Mouse (Mus musculus) liver, embryonic 15.5 days (tissue): ENCODE results near the gene Tmem235. TPM values are rescaled to one million over a fixed set of nuclear protein-coding genes. Genes with fewer than 3 reads are reported as not detected.

Experiments
- polyA plus RNA-seq: library from polyadenylated mRNA; unstranded; fragments of >200 nt; fragmentation: Nextera tagmentation; extraction: Ambion mirVana; gene quantifications from 2 replicates; pipeline ENCODE4 v1.2.1, GENCODE M21; 2015

Gene Tmem235
- polyA plus RNA-seq, 1 experiment from 2014 or later, result not detected

Other genes with a start within 250 kb of the Tmem235 start
- gene Tnrc6c, start 206.5 kb upstream of the Tmem235 start, polyA plus RNA-seq, result 2.4 and 3.0 TPM in 2 replicates
- gene Tmc8, start 78.7 kb upstream of the Tmem235 start, polyA plus RNA-seq, result 15.0 and 20.4 TPM in 2 replicates
- 51.0 and 57.8 TPM in 2 replicates for gene Tmc6, start 78.6 kb upstream of the Tmem235 start, polyA plus RNA-seq
- 90.0 and 95.8 TPM in 2 replicates for gene 6030468B19Rik, start 63.1 kb upstream of the Tmem235 start, polyA plus RNA-seq
- 0.28 and 0.45 TPM in 2 replicates for gene Gm20708, start 51.1 kb upstream of the Tmem235 start, polyA plus RNA-seq
- gene Syngr2, start 51.1 kb upstream of the Tmem235 start, polyA plus RNA-seq, result 49.2 and 54.7 TPM in 2 replicates
- gene Afmid, start 34.8 kb upstream of the Tmem235 start, polyA plus RNA-seq, result 11.8 and 12.0 TPM in 2 replicates
- 136 and 138 TPM in 2 replicates for gene Tk1, start 34.7 kb upstream of the Tmem235 start, polyA plus RNA-seq
- 306 and 347 TPM in 2 replicates for gene Birc5, start 11.5 kb upstream of the Tmem235 start, polyA plus RNA-seq
- 1.6 and 1.8 TPM in 2 replicates for gene Tha1, start 12.7 kb downstream of the Tmem235 start, polyA plus RNA-seq
- 7.3 and 7.5 TPM in 2 replicates for gene Socs3, start 109.3 kb downstream of the Tmem235 start, polyA plus RNA-seq
- 14.6 and 17.6 TPM in 2 replicates for gene Pgs1, start 125.5 kb downstream of the Tmem235 start, polyA plus RNA-seq